Mouse (Mus musculus) olfactory bulb, adult 2 months (tissue): ENCODE results near the gene Mvb12b. TPM values are rescaled to one million over a fixed set of nuclear protein-coding genes. Genes with fewer than 3 reads are reported as not detected.
A peak's percentile ranks its signal among the peaks of the same experiment; 100 is the strongest.

Experiments
- H3K27ac ChIP-seq: fragments of 200-500 bp; 2 replicates; pipeline ENCODE4 v1.5.1; 2012; ENCODE audit warnings: low read depth, low read length; ENCODE audit not compliant: insufficient read depth
- H3K4me1 ChIP-seq: fragments of 200-500 bp; 2 replicates; pipeline ENCODE4 v1.6.1; 2012; ENCODE audit warnings: low read length; ENCODE audit not compliant: control insufficient read depth, insufficient read depth
- H3K4me3 ChIP-seq: fragments of 200-500 bp; 2 replicates; pipeline ENCODE4 v1.5.1; 2012; ENCODE audit warnings: mild to moderate bottlenecking, low read depth, low read length, moderate library complexity; ENCODE audit not compliant: insufficient read depth
- CTCF ChIP-seq: fragments of 200-500 bp; IDR thresholded peaks from 2 replicates; pipeline ENCODE4 v1.5.1; 2012; ENCODE audit warnings: low read depth, mild to moderate bottlenecking, low read length, moderate library complexity; ENCODE audit not compliant: insufficient read depth
- POLR2A ChIP-seq: fragments of 200-500 bp; IDR thresholded peaks from 2 replicates; pipeline ENCODE4 v1.6.1; 2012; ENCODE audit warnings: mild to moderate bottlenecking, low read depth, low read length, moderate library complexity; ENCODE audit not compliant: insufficient read depth
- WGBS: fragments of 180-500 bp; shearing (Covaris S2); methylation state at CpG from one replicate; pipeline ENCODE4 v1.1.7; 2018; 5-methylcytosine and 5-hydroxymethylcytosine counted together
- polyA plus RNA-seq: library from polyadenylated mRNA; stranded (reverse); fragments of >200 nt; gene quantifications from 2 replicates; pipeline ENCODE4 v1.2.4, GENCODE M21; 2012; ENCODE audit warnings: low replicate concordance; ENCODE audit not compliant: missing spikeins, insufficient read depth, insufficient read length

Mvb12b gene
- not detected in 2 replicates for polyA plus RNA-seq

GRCm38 (mm10) chr2:33887328-33888099 is at the start of gene Mvb12b:
Gene Mvb12b, minus strand, starts transcription at chr2:33887946.
- H3K27ac ChIP-seq: peak within 1 kb of the TSS; percentile 94
- TF ChIP-seq POLR2A (no peak), CTCF (no peak)
- H3K4me1 ChIP-seq: peaks cover 20% of the 10 kb centered on the region
- peak within 1 kb of the TSS; percentile 91 for H3K4me3 ChIP-seq
- WGBS: 7% methylated on average over 62 of the region's 67 CpGs

GRCm38 (mm10) chr2:33935756-33936155 is 48.0 kb upstream of the Mvb12b start:
- H3K27ac ChIP-seq: no peak overlapping the region

GRCm38 (mm10) chr2:33933606-33934510 is 46.1 kb upstream of the Mvb12b start:
- no peak for TF ChIP-seq CTCF
- no peaks in the 10 kb centered on the region for H3K4me1 ChIP-seq
- WGBS: 61% methylated on average over 10 of the region's 10 CpGs
- H3K4me3 ChIP-seq: no peak overlapping the region
- no peak overlapping the region for H3K27ac ChIP-seq

More at GRCm38 (mm10) chr2:33935756-33936155, 48.0 kb upstream of the Mvb12b start:
- Histone ChIP-seq H3K4me3 (no peak overlapping the region), H3K4me1 (no peaks in the 10 kb centered on the region)
- TF ChIP-seq POLR2A (no peak), CTCF (no peak)
- WGBS: 20% methylated on average over 9 of the region's 9 CpGs

- Histone ChIP-seq H3K27ac (no peak overlapping the region), H3K4me3 (no peak overlapping the region), H3K4me1 (no peaks in the 10 kb centered on the region)
- TF ChIP-seq CTCF (no peak), POLR2A (no peak)
- 91% methylated on average over 5 of the region's 5 CpGs for WGBS
Measured at GRCm38 (mm10) chr2:33931161-33931560, 43.4 kb upstream of the Mvb12b start.

GRCm38 (mm10) chr2:33925288-33925687 is 37.5 kb upstream of the Mvb12b start:
- no peak for TF ChIP-seq POLR2A
- TF ChIP-seq CTCF: no peak
- H3K4me3 ChIP-seq: no peak overlapping the region
- WGBS: 86% methylated on average over 5 of the region's 5 CpGs
- H3K4me1 ChIP-seq: peaks cover 3% of the 10 kb centered on the region; the same call in 1 of the 2 replicates
- no peak overlapping the region for H3K27ac ChIP-seq

GRCm38 (mm10) chr2:33923482-33923881 is 35.7 kb upstream of the Mvb12b start:
- Histone ChIP-seq H3K4me1 (peaks cover 3% of the 10 kb centered on the region; the same call in 1 of the 2 replicates), H3K27ac (no peak overlapping the region), H3K4me3 (no peak overlapping the region)
- TF ChIP-seq CTCF (no peak), POLR2A (no peak)
- 75% methylated on average over 5 of the region's 5 CpGs for WGBS

- Histone ChIP-seq H3K27ac (no peak overlapping the region), H3K4me3 (no peak overlapping the region), H3K4me1 (peaks cover 3% of the 10 kb centered on the region; the same call in 1 of the 2 replicates)
- 90% methylated on average over 2 of the region's 2 CpGs for WGBS
- no peak for TF ChIP-seq CTCF
- TF ChIP-seq POLR2A: no peak
Measured at GRCm38 (mm10) chr2:33922466-33922865, 34.7 kb upstream of the Mvb12b start.

GRCm38 (mm10) chr2:33919934-33920615 is 32.3 kb upstream of the Mvb12b start:
- no peak overlapping the region for H3K4me3 ChIP-seq
- H3K4me1 ChIP-seq: no peaks in the 10 kb centered on the region
- no peak overlapping the region for H3K27ac ChIP-seq
- WGBS: 76% methylated on average over 22 of the region's 22 CpGs
- no peak for TF ChIP-seq POLR2A
- TF ChIP-seq CTCF: no peak

GRCm38 (mm10) chr2:33918824-33919223 is 31.1 kb upstream of the Mvb12b start:
- H3K27ac ChIP-seq: no peak overlapping the region
- 92% methylated on average over 3 of the region's 3 CpGs for WGBS
- no peak for TF ChIP-seq POLR2A
- TF ChIP-seq CTCF: no peak
- H3K4me3 ChIP-seq: no peak overlapping the region
- H3K4me1 ChIP-seq: no peaks in the 10 kb centered on the region
